Mouse (Mus musculus): ENCODE measurements around the gene Ttll12. TPM values are rescaled to one million over a fixed set of nuclear protein-coding genes. Genes with fewer than 3 reads are reported as not detected.

Gene Ttll12
- polyA plus RNA-seq, 1 experiment from 2014 or later: 46.3 TPM

DNA sequence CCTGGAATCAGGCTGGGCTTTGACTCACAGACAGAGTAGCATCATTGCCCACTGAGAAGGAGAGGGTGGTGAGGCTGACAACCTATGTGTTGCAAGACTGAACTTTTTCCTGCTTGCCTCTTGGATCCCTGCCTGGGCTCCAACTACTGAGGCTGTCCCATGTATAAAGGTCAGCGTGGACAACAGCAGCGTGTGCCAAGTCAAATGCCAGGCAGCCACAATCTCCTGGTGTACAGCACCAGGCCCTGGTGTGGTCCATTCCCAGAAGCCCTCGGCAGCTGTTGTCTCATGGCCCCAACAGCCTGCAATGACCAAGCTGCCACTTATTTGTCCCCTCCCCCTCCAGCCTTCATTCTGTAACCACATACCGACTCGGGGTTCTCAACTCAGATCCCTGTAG is 23.3 kb downstream of the Ttll12 start:
- ATAC-seq (ENCODE audit: low FRiP score, low read depth): peak; percentile 4; the same call in 1 of the 2 replicates
- 89% methylated on average over 5 of the region's 5 CpGs for WGBS

DNA sequence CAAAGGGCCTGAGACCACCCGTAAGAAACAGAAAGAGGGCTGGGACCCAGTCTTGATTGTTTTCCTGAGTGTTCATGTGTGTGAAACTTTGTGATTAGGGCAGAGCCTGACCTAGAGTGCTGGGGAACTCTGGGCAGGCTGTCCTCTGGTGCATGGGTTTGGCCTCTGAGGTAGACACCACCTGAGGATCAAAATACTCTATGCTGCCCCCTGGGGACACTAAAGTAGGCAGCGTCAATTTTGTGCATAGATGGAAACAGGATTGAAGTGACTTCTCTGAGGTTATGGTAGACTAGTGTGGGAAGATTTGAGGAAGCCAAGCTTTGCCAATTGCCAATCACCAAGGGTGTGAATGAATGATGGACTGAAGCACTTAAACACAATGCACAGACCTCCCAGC is 24.3 kb downstream of the Ttll12 start:
- no peaks in the 10 kb centered on the region for H3K4me1 ChIP-seq (replicated peaks)
- peaks cover under 1% of the 10 kb centered on the region; the same call in 1 of the 2 replicates for H3K36me3 ChIP-seq
- no peaks in the 10 kb centered on the region for H3K27me3 ChIP-seq
- H3K9ac ChIP-seq: no peak overlapping the region
- WGBS: 77% methylated on average over 2 of the region's 2 CpGs
- H3K9me3 ChIP-seq: no peaks in the 10 kb centered on the region
- H3K27ac ChIP-seq (replicated peaks): no peak overlapping the region
- ATAC-seq (ENCODE audit: low FRiP score, low read depth): no peak
- H3K4me2 ChIP-seq: no peak overlapping the region
- H3K4me3 ChIP-seq: no peak overlapping the region

More for the DNA sequence above, 23.3 kb downstream of the Ttll12 start:
- no peak overlapping the region for H3K4me3 ChIP-seq
- H3K27me3 ChIP-seq: no peaks in the 10 kb centered on the region
- peaks cover 10% of the 10 kb centered on the region for H3K36me3 ChIP-seq
- H3K4me1 ChIP-seq (replicated peaks): no peaks in the 10 kb centered on the region
- no peak overlapping the region for H3K4me2 ChIP-seq
- no peaks in the 10 kb centered on the region for H3K9me3 ChIP-seq
- H3K9ac ChIP-seq: no peak overlapping the region
- no peak overlapping the region for H3K27ac ChIP-seq (replicated peaks)

DNA sequence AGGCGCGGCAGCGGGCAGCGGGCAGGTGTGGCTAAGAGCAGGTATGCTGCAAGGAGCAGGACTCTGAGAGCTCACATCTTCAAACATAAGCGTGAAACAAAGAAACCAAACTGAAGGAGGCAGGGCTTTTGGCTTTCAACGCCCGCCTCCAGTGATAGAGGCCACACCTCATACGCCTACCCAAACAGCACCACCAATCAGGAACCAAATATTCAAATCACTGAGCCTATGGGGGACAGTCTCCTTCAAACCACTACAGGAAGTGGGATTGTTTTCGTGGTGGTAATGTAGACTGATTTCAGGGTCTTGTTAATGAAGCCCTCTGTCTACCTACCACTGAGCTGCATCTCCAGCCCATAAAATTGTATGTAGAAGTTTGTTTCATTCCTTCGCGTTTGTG is 25.3 kb downstream of the Ttll12 start:
- no peak overlapping the region for H3K27ac ChIP-seq (replicated peaks)
- no peaks in the 10 kb centered on the region for H3K9me3 ChIP-seq
- no peaks in the 10 kb centered on the region for H3K36me3 ChIP-seq
- H3K4me2 ChIP-seq: no peak overlapping the region
- H3K9ac ChIP-seq: no peak overlapping the region
- WGBS: 58% methylated on average over 11 of the region's 11 CpGs
- no peak for ATAC-seq (ENCODE audit: low FRiP score, low read depth)
- no peaks in the 10 kb centered on the region for H3K4me1 ChIP-seq (replicated peaks)
- H3K4me3 ChIP-seq: no peak overlapping the region
- H3K27me3 ChIP-seq: peaks cover 5% of the 10 kb centered on the region; the same call in 1 of the 2 replicates

DNA sequence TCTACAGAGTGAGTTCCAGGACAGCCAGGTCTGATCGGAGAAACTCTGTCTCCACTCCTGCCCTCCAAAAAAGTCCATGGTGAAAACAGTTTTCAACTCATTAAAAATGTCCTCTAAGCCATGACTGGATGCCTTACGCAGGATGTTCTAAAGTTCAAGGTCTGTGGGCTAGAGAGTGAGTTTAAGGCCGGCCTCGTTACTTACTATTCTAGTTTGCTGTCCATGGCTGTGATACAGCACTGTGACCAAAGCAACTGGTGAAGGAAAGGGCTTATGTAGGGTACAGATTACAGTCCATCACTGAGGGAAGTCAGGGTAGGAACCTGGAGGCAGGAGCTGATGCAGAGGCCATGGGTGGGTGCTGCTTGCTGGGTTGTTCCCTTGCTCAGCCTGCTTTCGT is 26.4 kb downstream of the Ttll12 start:
- H3K4me2 ChIP-seq: no peak overlapping the region
- H3K4me3 ChIP-seq: no peak overlapping the region
- H3K27me3 ChIP-seq: peaks cover 14% of the 10 kb centered on the region; the same call in 1 of the 2 replicates
- peaks cover 11% of the 10 kb centered on the region for H3K4me1 ChIP-seq (replicated peaks)
- 95% methylated on average over 5 of the region's 5 CpGs for WGBS
- no peaks in the 10 kb centered on the region for H3K9me3 ChIP-seq
- no peaks in the 10 kb centered on the region for H3K36me3 ChIP-seq
- no peak overlapping the region for H3K27ac ChIP-seq (replicated peaks)
- no peak for ATAC-seq (ENCODE audit: low FRiP score, low read depth)
- no peak overlapping the region for H3K9ac ChIP-seq

DNA sequence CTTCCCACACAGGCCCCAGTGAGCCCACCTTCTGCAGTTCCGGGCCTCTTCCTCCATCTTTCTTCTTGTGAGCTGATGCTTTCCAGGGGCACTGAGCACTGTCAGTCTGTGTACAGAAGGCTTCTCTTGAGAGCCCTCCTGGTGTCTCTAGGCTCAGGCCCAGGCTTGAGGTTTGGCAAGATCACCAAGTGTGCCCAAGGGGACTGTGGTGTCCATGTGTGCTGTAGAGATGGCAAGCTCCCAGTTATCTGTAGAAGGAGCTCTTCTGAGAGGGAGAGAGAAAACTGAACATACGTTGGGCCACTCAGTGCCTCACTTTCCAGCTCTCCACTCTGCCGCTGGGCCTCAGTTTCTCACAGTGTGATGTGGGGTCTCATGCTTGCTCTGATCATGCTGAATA is 27.2 kb downstream of the Ttll12 start:
- Histone ChIP-seq H3K9ac (no peak overlapping the region), H3K27me3 (peaks cover 16% of the 10 kb centered on the region; the same call in 1 of the 2 replicates), H3K4me3 (no peak overlapping the region), H3K9me3 (no peaks in the 10 kb centered on the region), H3K4me1 (replicated peaks) (peaks cover 15% of the 10 kb centered on the region), H3K4me2 (no peak overlapping the region), H3K36me3 (no peaks in the 10 kb centered on the region), H3K27ac (replicated peaks) (no peak overlapping the region)
- no peak for ATAC-seq (ENCODE audit: low FRiP score, low read depth)
- 87% methylated on average over 3 of the region's 3 CpGs for WGBS

DNA sequence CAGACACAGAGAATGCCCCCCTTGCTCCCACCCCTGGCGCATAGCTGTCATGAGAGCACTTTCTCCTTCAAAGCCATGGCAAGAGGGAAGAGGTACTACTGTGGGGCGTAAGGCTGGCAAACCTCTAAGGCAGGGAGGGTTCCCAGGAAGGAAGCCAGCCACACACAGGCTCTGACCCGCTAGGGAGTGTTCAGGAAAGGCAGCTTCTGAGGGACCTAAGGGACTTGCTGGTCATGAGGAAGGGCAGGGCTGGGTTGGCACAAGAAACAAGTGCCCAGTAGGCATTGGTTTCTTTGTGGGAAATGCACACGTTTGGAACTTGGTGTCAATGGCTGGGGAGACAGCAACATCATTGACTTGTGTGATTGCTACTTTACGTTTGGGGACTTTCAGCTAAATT is 29.0 kb downstream of the Ttll12 start:
- Histone ChIP-seq H3K9me3 (no peaks in the 10 kb centered on the region), H3K36me3 (no peaks in the 10 kb centered on the region), H3K27me3 (peaks cover 23% of the 10 kb centered on the region), H3K9ac (no peak overlapping the region), H3K27ac (replicated peaks) (no peak overlapping the region), H3K4me2 (no peak overlapping the region), H3K4me1 (replicated peaks) (peaks cover 19% of the 10 kb centered on the region), H3K4me3 (no peak overlapping the region)
- WGBS: 73% methylated on average over 5 of the region's 5 CpGs
- ATAC-seq (ENCODE audit: low FRiP score, low read depth): no peak

DNA sequence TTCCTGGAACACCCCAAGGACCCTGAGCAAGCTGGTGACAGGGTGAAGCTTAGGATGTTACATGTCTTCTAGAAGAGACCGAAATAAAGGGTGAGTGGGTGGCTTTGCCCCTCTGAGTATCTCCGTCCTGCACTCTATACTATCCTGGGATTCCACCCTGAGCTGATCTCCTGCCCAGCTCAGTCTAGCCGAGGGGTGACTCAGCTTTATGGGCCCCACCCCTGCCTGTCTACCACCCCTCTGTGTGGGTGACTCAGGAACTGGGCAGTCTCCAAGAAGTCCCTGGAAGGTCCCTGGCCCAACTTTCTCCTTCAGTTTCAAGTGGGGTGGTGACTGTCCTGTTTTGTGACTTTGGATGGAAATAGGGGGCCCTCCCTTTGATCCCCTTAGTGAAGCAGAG is 29.5 kb downstream of the Ttll12 start:
- Histone ChIP-seq H3K4me2 (no peak overlapping the region), H3K27me3 (peaks cover 23% of the 10 kb centered on the region), H3K9ac (no peak overlapping the region), H3K4me3 (no peak overlapping the region), H3K4me1 (replicated peaks) (peaks cover 19% of the 10 kb centered on the region), H3K36me3 (no peaks in the 10 kb centered on the region), H3K9me3 (no peaks in the 10 kb centered on the region), H3K27ac (replicated peaks) (no peak overlapping the region)
- ATAC-seq (ENCODE audit: low FRiP score, low read depth): no peak
- WGBS: 88% methylated on average over 3 of the region's 3 CpGs

DNA sequence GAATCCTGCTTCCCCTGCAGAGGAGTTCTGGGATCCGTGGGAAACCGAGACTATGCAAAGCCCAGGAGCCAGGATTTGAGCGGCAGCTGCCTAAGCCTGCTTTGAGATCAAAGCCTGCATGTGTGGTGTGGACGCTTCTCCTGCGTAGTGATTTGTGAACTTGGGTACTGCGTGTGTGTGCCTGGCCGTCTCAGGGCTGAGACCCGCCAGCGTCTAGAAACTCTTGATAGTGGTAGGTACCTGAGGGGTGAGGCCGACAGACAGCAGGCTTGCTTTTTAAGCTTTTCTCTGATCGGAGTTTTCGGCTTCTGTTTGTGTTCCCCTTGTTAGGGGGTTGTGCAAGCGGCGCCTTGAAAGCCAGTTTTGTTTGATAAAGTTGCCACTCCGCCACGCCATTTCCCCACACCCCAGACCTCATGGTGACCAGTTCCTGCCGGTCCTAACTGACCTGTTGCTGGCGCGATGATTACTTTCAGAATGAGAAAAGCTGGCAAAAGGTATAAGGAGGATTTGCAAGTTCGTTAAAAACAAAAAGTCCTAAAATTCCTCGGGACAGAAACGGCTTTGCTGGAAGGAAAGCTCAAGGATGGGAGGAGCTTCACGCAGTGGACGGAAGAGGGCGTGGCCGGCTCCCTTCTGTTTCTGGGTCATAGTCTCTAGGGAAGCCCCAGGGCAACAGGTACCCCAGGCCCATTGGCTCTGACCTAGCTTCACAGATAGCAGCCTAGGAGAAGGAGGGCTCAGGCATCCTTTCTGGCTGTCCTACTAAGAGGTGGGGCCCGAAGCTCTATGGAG is 30.9 kb downstream of the Ttll12 start:
- Histone ChIP-seq H3K4me3 (peak overlapping the region; percentile 35), H3K27ac (replicated peaks) (no peak overlapping the region), H3K4me1 (replicated peaks) (peaks cover 19% of the 10 kb centered on the region), H3K9me3 (no peaks in the 10 kb centered on the region), H3K4me2 (peak overlapping the region; percentile 67), H3K27me3 (peaks cover 23% of the 10 kb centered on the region), H3K36me3 (no peaks in the 10 kb centered on the region), H3K9ac (peak overlapping the region; percentile 18)
- ATAC-seq (ENCODE audit: low FRiP score, low read depth): 0 out of 2 replicates have a peak, but pooled peaks have one; percentile 23
- 2% methylated on average over 27 of the region's 27 CpGs for WGBS

DNA sequence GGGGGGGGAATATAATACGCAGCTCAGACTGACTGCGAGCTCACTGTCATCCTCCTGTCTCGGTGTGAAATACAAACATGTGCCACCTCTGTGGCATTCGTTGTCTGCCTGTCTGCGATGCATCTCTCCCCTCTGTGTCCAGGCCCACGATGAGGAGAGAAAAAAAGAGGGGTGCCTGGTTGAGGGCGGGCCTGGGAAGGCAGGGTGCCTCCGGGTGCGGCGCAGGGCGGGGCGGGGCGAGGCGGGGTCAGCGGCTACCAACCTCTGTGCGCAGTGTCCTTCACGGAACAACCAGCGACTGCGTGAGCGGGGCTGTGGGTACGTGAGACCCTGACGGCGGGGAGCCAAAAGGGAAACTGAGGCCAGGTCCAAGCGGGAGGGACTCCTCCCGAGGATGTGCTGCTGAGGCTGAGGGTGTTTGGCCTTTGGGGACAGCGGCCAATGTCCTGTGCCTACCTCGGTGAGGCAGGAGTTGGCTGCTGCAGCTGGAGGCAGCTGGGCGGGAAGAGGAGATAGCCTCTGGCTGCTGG is 31.6 kb downstream of the Ttll12 start, which contains the start of the genes Tspo and Mcat:
Gene Tspo, plus strand, starts transcription at position 266 of the 530 bp plus-strand sequence.
Gene Mcat, minus strand, starts transcription at position 461 of the 530 bp plus-strand sequence.
- Histone ChIP-seq H3K9me3 (no peaks in the 10 kb centered on the region), H3K36me3 (no peaks in the 10 kb centered on the region), H3K4me1 (replicated peaks) (peaks cover 19% of the 10 kb centered on the region), H3K27me3 (peaks cover 23% of the 10 kb centered on the region), H3K27ac (replicated peaks) (no peak within 1 kb of the TSS), H3K4me2 (peak within 1 kb of the TSS; percentile 67), H3K4me3 (peak within 1 kb of the TSS; percentile 35), H3K9ac (peak within 1 kb of the TSS; percentile 18)
- ATAC-seq (ENCODE audit: low FRiP score, low read depth): peak; percentile 54
- 2% methylated on average over 28 of the region's 28 CpGs for WGBS

DNA sequence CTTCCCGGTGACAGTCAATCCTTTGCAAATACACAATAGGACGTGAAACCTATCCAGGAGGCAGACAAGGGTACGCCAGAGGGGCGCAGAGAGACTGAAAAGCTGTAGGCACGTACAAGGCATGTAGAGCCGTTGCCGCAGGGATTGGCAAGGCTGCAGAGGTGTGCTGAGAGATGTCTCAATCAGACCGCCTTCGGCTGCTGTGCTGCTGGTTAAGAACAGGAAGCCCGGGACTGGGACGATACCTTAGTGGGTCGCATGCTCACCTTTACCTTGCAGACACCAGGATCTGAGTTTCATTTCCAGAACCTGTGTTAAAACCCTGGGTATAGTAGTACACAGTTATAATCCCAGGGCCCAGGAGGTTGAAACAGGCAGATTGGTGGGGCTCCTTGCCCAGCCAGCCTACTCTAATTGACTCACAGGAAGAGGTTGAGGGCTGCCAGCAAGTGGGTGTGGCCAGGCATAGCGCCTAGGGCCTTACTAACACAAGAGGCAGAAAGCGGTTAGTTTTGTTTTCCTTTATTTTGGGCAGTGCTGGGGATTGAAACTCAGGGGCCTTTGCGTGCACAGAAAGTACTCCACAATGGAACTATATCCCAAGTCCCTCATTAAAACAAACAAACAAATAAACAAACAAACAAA is 32.2 kb downstream of the Ttll12 start:
- Histone ChIP-seq H3K27me3 (peaks cover 23% of the 10 kb centered on the region), H3K27ac (replicated peaks) (no peak overlapping the region), H3K36me3 (no peaks in the 10 kb centered on the region), H3K9me3 (no peaks in the 10 kb centered on the region), H3K4me1 (replicated peaks) (peaks cover 19% of the 10 kb centered on the region), H3K9ac (no peak overlapping the region), H3K4me3 (no peak overlapping the region), H3K4me2 (peak overlapping the region; percentile 67)
- no peak for ATAC-seq (ENCODE audit: low FRiP score, low read depth)
- WGBS: 43% methylated on average over 15 of the region's 15 CpGs

DNA sequence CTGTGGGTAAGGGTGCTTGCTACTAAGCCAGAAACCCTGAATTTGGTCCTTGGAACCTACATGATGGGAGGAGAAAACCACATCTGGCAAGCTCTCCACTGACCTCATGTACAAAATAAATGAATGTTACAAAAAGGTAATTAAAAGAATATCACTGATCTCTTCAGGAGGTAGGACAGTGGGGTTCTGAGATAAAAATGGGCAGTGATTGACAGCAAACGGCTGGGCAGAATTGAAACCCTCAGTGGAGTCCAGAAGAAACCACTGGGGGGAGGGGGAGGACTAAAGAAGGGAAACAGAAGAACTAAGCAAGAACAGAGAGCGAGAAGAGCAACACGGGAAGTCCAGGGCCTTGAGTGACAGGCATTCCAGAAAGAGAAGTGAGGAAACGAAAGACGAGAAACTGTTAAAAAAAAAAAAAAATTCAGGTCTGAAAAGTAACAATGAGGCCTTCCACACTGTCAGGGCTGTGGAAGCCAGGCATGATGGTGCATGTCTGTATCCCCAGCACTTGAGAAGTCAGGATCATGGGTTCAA is 33.9 kb downstream of the Ttll12 start:
- Histone ChIP-seq H3K4me1 (replicated peaks) (peaks cover 20% of the 10 kb centered on the region), H3K36me3 (no peaks in the 10 kb centered on the region), H3K9me3 (no peaks in the 10 kb centered on the region), H3K4me2 (no peak overlapping the region), H3K4me3 (no peak overlapping the region), H3K27ac (replicated peaks) (no peak overlapping the region), H3K27me3 (peaks cover 23% of the 10 kb centered on the region), H3K9ac (no peak overlapping the region)
- no peak for ATAC-seq (ENCODE audit: low FRiP score, low read depth)
- WGBS: 58% methylated on average over 5 of the region's 5 CpGs
